Mouse (Mus musculus): ENCODE data around the gene Hspb11.

DNA sequence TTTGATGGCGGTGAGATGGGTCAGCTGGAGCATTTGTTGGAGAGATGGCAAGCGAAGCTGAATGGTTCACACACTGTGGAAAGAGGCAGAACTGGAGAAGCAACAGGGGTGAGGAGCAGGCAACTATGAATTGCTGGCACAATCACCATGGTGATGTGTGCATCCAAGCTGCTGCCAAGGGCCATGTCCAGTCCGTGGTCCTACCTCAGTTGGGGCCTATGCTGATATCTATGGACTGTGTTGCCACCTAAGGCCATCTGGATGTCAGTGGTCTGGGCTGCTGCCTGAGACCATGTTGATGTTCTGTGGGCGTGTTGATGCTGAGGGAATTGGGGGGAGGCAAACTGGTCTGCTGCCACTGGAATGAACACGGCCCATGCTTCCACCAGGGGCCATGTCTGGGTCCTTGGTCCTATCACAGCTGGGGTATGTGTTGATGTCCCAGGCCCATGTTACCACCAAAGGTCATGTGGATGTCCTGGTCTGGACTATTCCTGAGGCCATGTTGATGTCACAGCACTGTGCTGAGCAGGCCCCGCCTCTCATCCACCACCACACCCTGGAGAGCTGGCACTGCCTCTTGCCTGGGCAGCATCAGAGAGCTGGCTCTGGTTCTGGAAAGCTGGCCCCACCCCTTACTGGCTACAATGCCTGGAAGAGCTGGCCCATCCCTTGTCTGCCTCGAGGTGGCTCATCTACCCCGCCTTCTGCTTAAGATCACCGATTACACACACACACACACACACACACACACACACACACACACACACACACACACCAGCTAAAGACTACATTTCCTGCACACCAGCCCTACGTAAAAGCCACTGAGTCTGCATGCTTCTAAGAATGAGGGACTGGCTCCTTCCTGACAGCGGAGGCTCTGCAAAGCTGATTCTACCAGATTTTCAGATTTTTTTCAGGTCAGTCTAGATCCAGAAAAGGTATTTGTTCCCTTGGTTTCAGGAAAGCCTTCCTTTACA lies 29.9 kb upstream of the Hspb11 start:
- no peak for TF ChIP-seq CTCF (IDR thresholded peaks at IDR 0.05; ENCODE audit: low read depth, low read length)
- TF ChIP-seq POLR2A (IDR thresholded peaks at IDR 0.05; ENCODE audit: borderline replicate concordance, low read depth, low read length) = no peak

All from bone marrow macrophage, adult 2 months (primary cell).